Mouse (Mus musculus) heart, adult 2 months (tissue): Measurements from ENCODE around the gene Srrm4.

Source experiments
- CTCF ChIP-seq: fragments of 200-600 bp; IDR thresholded peaks from 2 replicates; pipeline ENCODE4 v1.8.1; 2022; ENCODE audit warnings: antibody characterized with exemption, mild to moderate bottlenecking, moderate library complexity
- EP300 ChIP-seq: fragments of 200-500 bp; IDR thresholded peaks from 2 replicates; pipeline ENCODE4 v1.6.1; 2011; ENCODE audit warnings: low read depth, low read length, control low read depth; ENCODE audit not compliant: insufficient read depth
- POLR2A ChIP-seq: fragments of 200-500 bp; IDR thresholded peaks from 2 replicates; pipeline ENCODE4 v1.6.1; 2011; ENCODE audit warnings: mild to moderate bottlenecking, low read depth, low read length, control low read depth; ENCODE audit not compliant: insufficient read depth

- TF ChIP-seq CTCF (no peak), EP300 (no peak), POLR2A (no peak)
Observed at GRCm38 (mm10) chr5:116389321-116389720, 202.3 kb downstream of the Srrm4 start.
